Mouse (Mus musculus) activated CD4-positive, CD25-positive, alpha-beta regulatory T cell, adult 4 months (primary cell): ENCODE measurements around the gene 1700018B08Rik. TPM values are rescaled to one million over a fixed set of nuclear protein-coding genes. Genes with fewer than 3 reads are reported as not detected.
A peak's percentile ranks its signal among the peaks of the same experiment; 100 is the strongest.

Source experiments
- ATAC-seq: one replicate; pipeline ENCODE4 v1.8.0; 2017
- polyA plus RNA-seq, 2 experiments: library from polyadenylated mRNA; unstranded; fragments of 100-300 nt; shearing (Covaris generic); gene quantifications; one replicate each; pipeline ENCODE4 v1.2.1; 2017

Gene 1700018B08Rik
- polyA plus RNA-seq, 2 experiments from 2014 or later, result not detected

DNA sequence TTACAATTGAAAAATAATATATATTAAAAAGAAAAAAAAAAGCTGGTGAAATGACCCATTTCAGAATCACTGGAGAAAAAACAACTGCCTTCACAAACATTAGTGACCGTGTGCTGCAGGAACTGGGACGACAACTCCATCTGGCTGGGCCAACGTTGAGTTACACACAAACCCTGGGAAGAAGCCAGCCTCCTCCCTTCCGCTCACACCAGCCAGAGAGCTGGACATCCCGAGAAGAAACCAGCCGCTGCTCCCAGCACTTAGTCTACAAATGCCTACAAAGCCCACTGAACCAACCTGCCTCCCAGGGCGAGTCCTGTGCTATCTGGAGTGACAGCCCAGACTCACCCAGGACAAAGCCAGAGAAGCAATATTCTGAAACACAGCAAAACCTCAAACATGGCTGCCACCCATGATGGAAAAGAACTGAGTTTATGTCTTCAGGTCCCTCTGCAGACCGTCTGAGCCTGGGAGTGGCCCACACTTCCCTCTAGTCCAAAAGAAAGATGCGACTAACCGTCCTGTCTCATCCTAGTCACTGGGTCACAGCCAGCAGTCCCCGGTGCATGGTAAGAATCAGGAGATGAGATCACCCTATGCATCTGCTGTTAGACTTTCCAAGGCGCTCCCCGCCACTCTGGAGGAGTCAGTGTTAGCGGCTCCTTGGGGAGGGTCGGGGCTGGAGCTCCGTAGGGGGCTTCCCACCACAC, 17.7 kb upstream of the 1700018B08Rik start:
- ATAC-seq, result no peak

DNA sequence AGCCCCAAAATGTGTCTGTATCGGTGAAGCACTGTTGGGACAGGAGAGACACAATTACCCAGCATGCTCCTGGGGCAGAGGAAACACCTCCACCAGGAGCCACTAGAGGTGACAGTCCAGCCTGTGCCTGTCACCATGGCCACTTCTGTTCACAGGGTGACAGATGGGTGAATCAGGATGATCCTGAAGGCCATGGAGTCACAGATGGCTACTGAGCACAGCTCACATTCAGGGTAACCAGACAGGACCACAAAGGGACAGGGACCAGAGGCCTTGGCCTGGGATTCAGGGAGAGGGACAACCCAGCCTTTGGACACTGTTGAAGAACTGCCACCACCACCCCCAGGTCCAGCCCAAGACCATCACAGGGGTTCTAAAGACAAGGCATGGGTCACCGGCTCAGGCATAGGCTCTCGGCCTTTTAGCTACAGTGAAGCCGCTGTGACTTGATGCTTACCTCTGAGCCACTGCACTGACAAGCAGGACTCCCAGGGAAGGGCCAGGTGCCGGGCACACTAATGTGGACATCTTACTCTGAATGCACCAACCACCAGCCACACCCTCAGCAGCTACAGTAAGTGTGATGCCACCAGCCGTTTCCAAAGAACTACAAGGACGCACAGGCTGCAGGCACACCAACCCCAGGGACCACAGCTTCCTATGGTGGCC, 16.4 kb upstream of the 1700018B08Rik start:
- ATAC-seq, result no peak

DNA sequence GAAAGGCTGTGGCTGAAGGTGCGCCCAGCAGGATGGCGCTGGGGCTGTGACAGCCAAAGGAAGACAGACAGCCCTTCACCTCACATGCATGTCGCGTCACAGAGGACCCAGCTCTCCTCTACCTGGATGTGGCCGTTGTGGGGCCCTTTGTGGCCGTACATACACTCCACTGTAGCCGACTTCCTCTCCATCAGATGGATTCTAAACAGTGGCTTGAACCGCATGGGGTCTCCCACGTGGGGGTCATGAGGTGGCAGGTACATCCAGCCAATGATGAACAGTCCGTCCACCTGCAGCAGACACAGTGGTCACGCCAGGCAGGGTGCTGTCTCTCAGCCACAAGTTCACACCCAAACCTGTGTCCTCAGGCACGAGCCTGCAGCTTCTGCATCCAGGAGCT, 15.7 kb upstream of the 1700018B08Rik start:
- ATAC-seq, result no peak

DNA sequence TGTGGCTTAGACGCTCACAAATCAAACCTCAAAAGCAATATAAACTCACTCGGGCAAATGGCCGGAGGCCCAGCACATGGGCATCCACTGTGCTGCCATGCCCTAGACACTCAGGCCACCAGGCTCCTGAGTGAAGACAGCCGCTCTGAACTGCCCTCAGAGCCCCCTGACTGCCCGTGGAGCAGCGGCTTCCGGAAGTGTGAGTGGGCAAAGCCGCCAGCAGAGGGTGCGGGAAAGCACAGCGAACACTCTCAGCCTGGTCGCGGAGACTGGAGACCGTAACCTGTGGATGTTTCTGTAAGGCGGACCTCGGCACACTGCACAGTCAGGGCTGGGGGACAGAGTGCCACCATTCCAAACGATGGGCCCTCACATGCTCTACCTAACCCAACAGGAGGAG, 14.4 kb upstream of the 1700018B08Rik start:
- ATAC-seq, result no peak

DNA sequence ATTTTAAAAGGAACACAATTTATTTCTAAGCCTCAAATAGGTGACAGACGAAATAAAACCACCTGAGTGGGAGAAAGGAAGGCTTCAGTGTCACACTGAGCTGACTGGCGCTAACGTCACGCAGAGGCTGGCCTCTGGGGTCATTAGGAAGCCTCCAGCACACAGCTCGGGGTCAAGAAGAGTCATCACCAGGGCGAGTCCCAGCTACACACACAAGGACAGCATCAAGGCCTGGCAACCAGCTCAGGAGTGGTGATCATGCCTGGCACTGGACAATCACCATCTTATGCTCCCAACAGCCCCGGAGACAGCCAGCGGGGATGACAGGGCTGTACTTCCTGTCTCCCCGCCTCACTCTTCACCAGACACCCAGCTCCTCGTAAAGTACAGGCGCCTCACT, 13.6 kb upstream of the 1700018B08Rik start:
- no peak for ATAC-seq

DNA sequence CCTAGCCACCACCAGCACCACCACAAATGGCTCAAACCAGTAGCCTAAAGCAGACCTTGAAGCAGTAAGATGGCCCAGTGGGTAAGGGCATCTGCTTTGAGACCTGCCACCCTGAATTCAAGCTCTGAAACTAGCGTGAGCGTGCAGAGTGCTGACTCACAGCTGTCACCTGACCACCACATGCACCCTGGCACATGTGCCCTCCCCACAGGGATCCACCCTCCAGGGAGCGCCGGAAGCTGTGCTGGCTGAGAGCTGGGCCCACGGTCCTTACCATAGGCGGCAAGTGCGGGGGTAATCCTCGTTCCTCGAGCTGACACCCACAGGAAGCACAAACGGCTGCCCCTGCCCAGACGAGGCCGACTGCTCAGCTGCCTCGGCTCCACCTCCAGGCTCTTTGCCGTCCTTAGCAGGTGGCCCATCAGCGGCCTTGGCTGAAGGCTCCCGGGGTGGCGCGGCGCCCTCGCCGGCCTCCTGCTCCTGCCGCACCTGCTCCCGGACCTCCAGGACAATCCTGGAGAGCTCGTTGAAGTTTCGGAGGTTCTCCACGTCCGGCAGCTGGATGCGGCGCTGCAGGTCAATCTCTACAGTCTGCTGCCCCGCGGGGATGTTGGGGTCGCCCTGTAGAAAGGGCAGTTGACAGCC, 9.8 kb upstream of the 1700018B08Rik start:
- no peak for ATAC-seq

DNA sequence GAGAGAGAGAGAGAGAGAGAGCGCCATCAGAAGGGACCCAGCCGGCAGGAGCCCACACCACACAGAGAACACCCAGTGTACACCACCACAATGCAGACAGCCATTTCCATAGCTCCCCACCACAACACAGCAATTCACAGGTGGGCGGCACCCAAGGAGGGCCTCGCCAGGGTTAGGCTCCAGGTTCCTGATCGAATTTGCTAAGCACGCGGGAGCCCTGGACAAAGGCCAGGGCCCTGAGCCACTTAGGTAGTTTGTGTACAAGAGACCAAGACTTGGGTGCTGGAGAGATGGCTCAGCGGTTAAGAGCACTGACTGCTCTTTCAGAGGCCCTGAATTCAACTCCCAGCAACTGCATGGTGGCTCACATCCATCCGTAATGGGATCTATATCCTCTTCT, 8.4 kb upstream of the 1700018B08Rik start:
- no peak for ATAC-seq

DNA sequence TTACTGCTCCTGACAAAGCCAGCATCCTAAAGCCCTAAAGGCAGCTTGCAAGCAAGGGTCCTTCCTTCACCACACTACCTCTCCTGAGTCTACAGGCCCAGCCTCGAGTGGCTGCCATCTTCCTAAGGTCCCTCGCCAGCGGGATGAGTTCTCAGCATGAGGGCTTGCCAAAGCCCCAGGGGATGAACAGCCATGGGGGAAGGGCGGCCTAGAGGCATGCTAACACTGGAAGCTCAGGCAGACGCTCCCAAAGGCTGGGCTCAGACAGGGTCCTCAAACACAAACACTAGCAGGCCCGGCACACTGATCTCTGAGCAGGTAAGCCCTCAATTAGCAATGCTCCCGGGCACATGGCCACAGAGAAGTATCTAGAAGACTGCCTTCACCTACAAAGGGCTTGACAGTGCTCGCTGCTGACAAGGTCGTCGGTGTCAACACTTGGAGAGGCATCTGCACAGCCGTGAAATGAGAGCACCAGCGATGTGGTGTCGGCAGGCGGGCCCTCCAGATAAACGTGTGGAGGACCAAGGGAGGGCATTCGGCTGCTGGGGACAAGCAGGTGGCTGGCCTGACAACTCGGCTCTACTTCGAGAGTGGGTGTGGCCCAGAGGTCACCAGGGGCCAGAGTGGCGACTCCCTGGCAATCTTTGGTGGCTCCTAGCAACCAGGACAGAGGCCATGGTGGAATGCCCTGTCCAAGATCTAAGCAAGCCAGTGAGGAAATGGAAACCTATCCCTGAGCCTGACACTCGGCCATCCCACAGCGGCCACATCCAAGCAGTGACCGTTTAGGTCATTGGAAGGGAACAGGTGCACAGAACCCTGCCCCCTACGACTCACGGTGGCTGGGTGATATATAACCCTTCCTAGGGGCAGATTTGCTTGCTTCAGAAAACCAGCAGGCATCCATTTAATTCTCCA, 7.2 kb upstream of the 1700018B08Rik start:
- no peak for ATAC-seq

DNA sequence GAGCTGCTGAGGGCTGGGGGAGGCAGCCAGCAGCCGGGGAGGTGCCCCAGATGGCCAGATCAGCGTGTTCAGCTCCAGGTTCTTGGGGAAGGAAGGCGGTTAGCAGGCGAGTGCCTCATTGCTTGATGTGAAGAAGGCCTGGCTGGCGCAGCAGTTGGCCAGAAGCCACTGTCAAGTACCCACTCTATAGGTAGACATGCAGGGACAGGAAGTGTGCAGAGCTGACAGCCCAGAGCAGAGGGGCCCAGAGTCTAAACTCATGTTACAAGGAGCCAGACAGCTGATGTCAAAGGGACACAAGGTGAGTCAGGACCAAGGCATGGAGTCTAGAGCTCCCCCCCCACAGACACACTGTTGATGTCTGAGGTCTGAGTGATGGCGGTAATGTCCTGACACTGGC, 5.9 kb upstream of the 1700018B08Rik start:
- ATAC-seq, result no peak

DNA sequence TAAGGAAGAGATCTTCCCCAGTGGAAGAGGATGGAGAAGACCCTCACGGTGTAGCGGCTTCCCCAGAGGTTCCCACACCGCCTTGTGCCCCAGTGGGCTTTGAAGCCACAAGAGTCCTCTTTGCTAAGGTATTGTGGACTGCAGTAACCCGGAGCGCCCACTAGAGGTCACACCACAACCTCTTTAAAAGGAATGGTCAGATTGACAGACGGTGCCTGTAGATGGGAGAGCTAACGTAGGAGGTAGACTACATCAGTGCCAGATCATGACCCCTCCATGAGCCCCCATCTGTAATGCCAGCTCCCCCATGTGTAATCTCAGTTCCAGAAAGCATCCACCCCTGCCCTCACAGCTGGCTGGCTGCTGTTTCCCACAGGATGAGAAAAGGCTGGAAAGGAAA, 3.0 kb upstream of the 1700018B08Rik start:
- peak; percentile 57 for ATAC-seq

DNA sequence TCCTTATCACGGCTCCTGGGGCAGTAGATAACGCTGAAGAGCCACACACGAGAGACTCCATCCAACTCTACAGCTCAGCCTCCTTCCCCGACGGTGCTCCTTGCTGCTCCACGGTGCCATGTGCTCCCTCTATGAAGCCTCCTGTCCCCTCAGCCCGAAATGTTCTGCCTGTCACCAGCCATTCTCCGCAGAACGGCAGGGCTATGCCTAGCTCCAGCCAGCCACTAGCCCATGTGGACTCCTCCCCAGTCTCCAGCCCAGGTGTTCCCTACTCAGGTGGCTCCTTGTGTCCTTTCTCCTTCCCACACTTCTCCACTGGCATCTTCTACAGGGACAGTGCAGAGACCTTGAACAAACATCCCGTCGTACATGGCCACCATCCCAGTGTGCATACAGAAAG, 816 bp upstream of the 1700018B08Rik start:
- no peak for ATAC-seq

DNA sequence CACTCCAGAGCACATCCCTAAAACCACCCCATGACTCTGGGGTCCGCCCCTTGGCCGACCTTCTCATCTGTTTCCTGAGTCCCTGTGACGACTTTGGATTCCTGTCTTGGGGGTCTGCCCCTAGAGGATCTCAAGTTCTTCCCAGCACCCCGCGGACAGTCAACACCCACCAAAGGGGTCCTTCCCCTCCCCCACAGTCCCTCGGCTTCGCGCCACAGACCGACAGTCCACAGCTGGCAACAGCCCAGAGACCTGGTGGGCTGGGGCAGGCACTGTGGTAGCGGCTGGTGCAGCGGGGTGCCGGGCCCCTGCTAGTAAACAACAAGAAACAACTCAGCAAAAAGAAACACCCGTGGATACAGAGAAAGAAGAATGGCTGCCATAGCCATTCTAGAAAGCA, 1.2 kb downstream of the 1700018B08Rik start:
- no peak for ATAC-seq

DNA sequence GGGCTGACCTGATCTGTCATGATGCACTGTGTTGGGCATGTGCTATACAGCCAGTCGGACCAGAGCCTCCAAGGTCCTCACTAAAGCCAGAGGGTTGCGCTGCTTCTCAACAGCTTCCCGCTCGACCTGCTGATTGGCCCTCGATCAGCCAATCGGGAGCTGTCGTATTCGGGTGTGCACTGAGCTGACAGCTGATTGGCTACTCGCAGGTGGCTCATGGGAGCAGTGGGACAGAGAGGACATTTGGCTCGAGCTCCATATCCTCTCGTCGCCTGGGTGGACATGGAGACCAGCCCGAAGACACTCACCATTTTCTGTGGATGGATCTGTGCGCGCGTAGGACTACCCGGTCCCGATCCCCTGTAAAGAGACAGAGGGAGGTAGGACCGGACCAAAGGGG, 2.3 kb downstream of the 1700018B08Rik start:
- no peak for ATAC-seq

DNA sequence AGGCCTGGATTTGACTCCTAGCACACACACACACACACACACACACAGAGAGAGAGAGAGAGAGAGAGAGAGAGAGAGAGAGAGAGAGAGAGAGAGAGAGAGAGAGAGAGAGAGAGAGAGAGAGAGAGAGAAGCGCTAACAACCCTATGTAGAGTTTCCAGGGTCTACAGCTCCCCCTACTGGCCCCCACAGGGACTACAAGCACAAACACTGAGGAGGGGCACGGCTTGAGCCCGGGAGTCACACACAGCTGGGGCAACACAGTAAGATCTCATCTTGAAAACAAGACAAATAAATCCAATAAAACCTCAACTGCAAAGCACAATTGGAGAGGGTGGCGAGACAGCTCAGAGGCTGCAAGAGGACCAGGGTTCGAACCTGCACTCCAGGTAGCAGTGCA, 11.7 kb downstream of the 1700018B08Rik start:
- ATAC-seq, result no peak

DNA sequence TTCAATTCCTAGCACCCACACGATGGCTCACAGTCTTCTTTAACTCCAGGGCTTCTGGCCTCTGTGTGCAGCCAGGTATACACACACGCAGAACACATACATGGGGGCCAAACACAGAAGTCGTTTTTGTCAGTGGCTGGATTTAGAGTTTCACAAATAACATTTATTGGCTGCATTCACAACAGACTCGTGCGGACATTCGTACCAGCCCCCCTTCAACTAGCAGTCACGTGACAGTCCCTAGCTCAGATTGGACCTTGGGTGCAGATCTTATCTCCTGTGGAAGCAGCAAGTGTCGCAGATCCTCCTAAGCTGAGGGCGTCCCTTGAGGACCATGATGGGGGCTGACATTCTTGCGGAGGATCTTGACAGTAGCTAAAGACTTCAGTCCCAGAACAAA, 13.5 kb downstream of the 1700018B08Rik start:
- no peak for ATAC-seq

DNA sequence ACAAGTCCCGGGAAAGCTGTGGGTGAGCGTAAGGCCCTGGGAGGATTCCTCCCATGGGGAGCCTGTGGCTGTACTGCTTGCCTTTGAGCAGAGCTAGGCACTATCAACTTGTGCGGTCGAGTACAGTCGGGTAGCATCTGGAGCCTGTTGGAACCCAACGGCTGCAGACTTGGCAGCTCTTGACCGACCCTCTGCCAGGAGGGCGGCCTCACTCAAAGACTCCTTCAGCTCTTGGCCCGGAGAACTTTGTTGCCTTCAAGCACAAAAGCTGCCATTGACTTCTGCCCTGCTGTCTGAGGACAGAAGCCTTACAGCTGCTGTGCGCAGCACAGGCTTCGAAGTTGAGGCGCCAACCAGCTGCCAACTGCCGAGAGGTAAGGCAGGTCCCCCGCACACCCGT, 15.3 kb downstream of the 1700018B08Rik start:
- no peak for ATAC-seq

DNA sequence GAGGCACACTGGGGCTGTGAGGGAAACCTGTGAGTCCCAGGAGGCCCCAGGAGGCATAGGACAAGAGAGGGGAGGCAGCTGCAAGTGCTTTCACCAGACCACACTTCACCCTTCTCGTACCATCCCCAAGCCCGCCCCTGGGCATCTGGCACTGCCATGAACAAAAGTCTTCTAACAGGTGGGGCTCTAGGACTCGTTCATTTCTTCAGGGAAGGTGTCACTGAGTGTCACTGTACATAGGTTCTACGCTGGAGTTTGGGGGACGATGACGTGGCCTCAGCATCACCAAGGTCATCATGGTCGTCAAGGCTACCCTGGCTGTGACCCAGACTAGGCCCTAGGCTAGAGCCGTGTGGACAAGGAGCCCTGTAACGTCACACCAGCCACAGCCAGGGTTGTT, 16.4 kb downstream of the 1700018B08Rik start:
- ATAC-seq, result no peak

DNA sequence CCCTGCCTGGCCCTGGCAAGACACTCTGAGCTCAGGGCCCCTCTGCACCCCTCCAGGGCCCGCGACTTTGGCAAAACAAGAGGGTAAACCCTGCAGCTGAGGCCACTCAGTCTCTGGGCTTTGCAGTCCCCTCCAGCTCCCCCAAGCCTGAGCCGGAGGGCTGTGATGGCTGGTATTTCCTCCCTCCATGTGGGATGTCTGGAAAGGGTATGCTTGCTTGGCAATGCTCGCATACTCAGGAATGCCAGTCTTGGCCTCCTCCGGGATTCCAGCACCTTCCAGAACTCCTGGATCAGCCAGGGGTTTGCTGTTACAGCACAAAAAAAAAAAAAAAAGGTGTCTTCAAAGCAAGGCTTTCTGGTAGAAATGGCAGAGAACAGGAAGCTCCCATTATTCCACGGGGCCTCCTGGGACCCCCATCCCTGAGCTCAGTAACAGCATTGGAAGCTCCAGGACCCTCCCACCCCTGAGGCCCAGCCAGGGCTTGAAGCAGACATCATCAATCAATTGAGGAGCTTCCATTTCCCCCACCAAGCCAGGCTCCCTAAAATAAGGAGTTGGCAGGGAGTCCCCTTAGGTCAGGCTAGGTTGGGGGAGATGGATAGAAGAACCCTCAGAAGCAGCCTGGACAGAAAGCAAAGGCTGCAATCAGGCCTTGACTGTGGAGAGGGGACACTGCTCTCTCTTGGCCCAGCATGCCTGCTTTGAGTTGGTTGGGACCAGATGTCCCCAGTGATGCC, 17.1 kb downstream of the 1700018B08Rik start:
- ATAC-seq, result no peak

DNA sequence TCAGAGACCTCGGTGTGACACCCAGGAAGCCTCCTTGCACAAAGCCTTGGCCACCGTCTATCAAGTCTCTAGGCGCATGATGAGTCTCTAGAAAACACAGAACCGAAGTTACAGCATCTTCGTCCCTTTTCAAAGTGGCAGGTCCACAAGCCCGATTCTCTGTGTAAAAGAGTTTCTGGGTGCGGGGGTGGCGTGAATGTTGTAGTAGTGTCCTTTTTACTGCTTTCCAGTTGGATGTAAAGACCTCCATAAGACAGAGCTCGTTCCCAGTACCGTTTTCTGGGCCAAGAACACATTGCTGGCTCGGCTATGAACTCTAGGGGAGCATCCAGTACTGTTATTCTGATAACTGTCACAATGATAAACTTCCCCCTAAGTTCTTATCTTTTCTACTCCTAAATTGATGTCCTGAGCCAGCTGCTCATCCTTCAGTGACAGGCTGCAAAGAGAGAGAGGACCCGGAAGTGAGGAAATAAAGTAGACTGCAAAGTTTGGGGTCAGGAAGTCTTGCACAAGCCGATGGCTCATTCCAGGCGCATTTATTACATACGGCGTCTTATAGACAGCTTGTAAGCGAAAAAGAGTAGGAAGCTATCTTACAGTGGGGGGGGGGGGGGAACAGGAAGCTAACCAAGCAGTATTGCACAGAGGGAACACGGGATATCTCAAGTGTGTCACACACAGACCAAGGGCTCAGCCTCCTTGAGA, 18.9 kb downstream of the 1700018B08Rik start:
- no peak for ATAC-seq

DNA sequence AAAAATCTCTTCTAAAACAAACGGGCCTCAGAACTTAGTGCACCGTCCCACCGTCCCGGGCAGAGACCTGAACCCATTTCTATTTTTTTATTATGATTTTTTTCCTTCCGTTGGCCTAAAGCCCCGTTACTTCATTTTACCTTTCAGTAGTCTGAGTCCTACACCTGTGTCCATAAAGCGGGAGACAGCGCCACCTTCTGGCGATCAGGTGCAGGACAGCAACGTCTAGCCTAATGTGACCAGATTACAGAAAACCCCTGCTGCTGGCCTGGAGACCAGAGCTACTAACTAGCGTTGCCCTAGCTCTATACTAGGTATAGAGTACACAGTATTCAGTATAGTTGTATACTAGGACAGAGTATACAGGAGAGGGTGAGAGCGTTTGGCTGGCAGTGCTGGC, 30.7 kb downstream of the 1700018B08Rik start:
- ATAC-seq, result no peak

DNA sequence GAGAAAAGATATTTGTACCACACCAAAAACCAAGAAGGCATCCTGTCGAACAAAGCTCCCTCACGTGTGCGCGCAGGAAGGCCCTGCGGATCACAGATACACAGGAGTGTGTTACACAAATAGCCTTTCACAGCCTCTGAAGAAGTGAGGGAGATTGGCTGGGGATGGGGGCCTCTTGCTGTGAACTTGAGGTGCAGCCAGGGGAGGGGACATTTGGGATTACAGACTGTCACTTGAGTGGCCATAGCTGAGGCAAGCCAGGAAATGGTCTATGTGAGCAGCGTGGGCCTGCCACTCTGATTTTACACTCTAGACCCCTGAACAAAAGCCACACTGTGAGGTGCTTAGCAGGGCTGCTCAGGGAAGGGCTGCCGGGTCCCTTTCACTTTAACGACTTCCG, 32.4 kb downstream of the 1700018B08Rik start:
- ATAC-seq, result no peak

DNA sequence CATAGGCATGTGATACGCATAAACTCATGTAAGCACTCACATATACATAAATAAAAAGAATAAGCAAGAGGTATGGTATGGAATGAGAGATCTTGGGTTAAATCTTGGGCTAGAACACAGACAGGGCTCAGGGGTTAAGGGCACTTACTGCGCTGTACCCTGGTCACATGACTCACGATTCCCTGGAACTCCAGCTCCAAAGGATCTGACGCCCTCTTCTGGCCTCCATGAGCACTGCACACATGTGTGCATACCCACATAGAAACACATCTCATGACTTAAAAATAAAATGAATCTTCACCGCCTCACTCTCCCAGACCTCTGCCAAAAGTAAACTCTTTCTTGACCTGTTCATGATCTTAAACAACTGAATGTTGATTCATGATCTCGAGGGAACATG, 46.5 kb downstream of the 1700018B08Rik start:
- ATAC-seq, result no peak
